Mouse (Mus musculus) forebrain, embryonic 15.5 days (tissue): Measurements from ENCODE around the gene Lta. TPM values are rescaled to one million over a fixed set of nuclear protein-coding genes. Genes with fewer than 3 reads are reported as not detected.

Experiments used
- ATAC-seq: fragments of 200-750 bp; cut with Nextera tagmentation; replicated peaks from 2 replicates; pipeline ENCODE4 v1.8.0; 2017; ENCODE audit warnings: mild to moderate bottlenecking, moderate TSS enrichment, moderate library complexity
- H3K27ac ChIP-seq: fragments of 300-500 bp; sonication (generic); replicated peaks from 2 replicates; pipeline ENCODE4 v1.5.1; 2015; ENCODE audit warnings: mild to moderate bottlenecking, inconsistent platforms
- H3K27me3 ChIP-seq: fragments of 300-500 bp; sonication (generic); 2 replicates; pipeline ENCODE4 v1.6.1; 2015; ENCODE audit warnings: inconsistent platforms
- H3K36me3 ChIP-seq: fragments of 300-500 bp; sonication (generic); 2 replicates; pipeline ENCODE4 v1.6.1; 2015; ENCODE audit warnings: mild to moderate bottlenecking, inconsistent platforms
- H3K4me1 ChIP-seq: fragments of 300-500 bp; sonication (generic); 2 replicates; pipeline ENCODE4 v1.6.1; 2015; ENCODE audit warnings: inconsistent platforms
- H3K4me2 ChIP-seq: fragments of 300-500 bp; sonication (generic); replicated peaks from 2 replicates; pipeline ENCODE4 v1.6.1; 2015; ENCODE audit warnings: mild to moderate bottlenecking, inconsistent platforms
- H3K4me3 ChIP-seq: fragments of 300-500 bp; sonication (generic); 2 replicates; pipeline ENCODE4 v1.5.1; 2015; ENCODE audit warnings: mild to moderate bottlenecking, inconsistent platforms
- H3K9ac ChIP-seq: fragments of 300-500 bp; sonication (generic); replicated peaks from 2 replicates; pipeline ENCODE4 v1.6.1; 2015; ENCODE audit warnings: mild to moderate bottlenecking, inconsistent platforms
- H3K9me3 ChIP-seq: fragments of 300-500 bp; sonication (generic); 2 replicates; pipeline ENCODE4 v1.6.1; 2016; ENCODE audit warnings: inconsistent platforms
- WGBS: fragments of 180-500 bp; shearing (Covaris S2); methylation state at CpG from one replicate; pipeline ENCODE4 v1.1.7; 2015; ENCODE audit warnings: mixed read lengths; 5-methylcytosine and 5-hydroxymethylcytosine counted together
- polyA plus RNA-seq: library from polyadenylated mRNA; unstranded; fragments of >200 nt; fragmentation: Nextera tagmentation; extraction: Ambion mirVana; gene quantifications from 2 replicates; pipeline ENCODE4 v1.2.1, GENCODE M21; 2015

Gene Lta
- polyA plus RNA-seq, 1 experiment from 2014 or later = 0.36 TPM

DNA sequence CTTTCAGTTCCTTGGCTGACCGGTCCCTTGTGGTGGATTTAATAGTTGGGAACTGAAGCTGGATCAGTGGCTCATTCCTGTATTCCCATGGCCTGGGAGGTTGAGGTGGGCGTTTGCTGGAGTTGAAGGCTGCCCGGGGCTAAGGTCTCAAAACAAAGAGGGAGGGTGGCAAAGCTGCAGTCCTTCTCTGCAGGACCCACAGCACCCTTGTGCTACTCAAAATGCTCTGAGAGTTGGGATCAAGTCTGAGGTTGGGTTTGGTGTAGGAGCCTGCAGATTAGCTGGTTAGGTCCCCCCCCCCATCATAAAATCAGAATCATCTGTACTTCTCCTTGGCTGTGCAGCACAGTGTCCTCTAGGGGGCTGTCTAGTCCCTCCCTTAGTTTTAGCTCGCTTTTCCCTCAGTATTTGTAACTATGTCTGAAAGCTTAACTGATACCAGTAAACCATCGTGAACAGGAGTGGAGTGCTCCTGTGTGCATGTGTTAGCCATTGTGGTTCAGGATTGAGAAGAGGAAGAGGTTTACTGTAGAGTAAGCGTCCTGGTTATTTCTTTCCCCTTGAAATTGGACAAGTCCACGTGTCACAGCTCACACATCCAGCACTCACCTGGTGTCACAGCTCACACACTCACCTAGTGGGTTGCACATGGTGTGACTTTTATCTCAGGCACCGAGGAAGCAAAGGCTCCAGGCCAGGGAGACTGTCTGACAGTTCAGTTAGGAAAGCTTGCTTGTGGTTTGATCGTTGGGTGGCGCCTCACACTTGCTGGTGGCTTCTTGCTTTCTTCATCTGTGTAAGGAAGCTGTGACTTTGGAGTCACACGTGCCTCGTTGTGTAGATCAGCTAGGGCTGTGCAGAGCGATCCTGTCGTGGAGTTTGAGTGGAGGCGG, 40.8 kb upstream of the Lta start:
- peak overlapping the region; percentile 37; the same call in 1 of the 2 replicates for H3K9ac ChIP-seq
- H3K27me3 ChIP-seq = no peaks in the 10 kb centered on the region
- peaks cover 76% of the 10 kb centered on the region for H3K36me3 ChIP-seq
- peaks cover 43% of the 10 kb centered on the region for H3K4me1 ChIP-seq
- H3K4me2 ChIP-seq = peak overlapping the region; percentile 81
- no peaks in the 10 kb centered on the region for H3K9me3 ChIP-seq
- H3K4me3 ChIP-seq = peak overlapping the region; percentile 80
- 0 out of 2 replicates have a peak overlapping the region, but pooled peaks have one; percentile 24 for H3K27ac ChIP-seq
- WGBS = 80% methylated on average over 15 of the region's 15 CpGs
- no peak for ATAC-seq

GRCm38 (mm10) chr17:35244999-35245398, 39.8 kb upstream of the Lta start:
- peaks cover 66% of the 10 kb centered on the region for H3K36me3 ChIP-seq
- H3K4me3 ChIP-seq = peak overlapping the region; percentile 80
- peak overlapping the region; percentile 99 for H3K9ac ChIP-seq
- ATAC-seq = no peak
- H3K27ac ChIP-seq = peak overlapping the region; percentile 0; the same call in 1 of the 2 replicates
- no peaks in the 10 kb centered on the region for H3K27me3 ChIP-seq
- peak overlapping the region; percentile 81 for H3K4me2 ChIP-seq
- WGBS = 76% methylated on average over 2 of the region's 2 CpGs
- H3K9me3 ChIP-seq = no peaks in the 10 kb centered on the region
- H3K4me1 ChIP-seq = peaks cover 52% of the 10 kb centered on the region

DNA sequence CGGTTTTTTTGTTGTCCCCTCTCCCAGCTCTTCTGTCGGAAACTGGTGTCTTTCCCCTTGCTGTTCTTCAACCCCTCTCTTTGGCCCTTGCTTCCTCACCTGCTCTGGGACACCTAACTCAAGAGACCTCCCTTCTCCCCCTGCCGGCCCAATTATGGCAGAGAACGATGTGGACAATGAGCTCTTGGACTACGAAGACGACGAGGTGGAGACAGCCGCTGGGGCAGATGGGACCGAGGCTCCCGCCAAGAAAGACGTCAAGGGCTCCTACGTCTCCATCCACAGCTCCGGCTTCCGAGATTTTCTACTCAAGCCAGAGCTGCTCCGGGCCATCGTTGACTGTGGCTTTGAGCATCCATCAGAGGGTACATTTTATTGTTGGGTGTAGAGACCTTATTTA, 37.9 kb upstream of the Lta start:
- Histone ChIP-seq H3K9me3 (no peaks in the 10 kb centered on the region), H3K4me1 (peaks cover 52% of the 10 kb centered on the region), H3K9ac (peak overlapping the region; percentile 99), H3K36me3 (peaks cover 47% of the 10 kb centered on the region), H3K4me3 (peak overlapping the region; percentile 80), H3K27ac (peak overlapping the region; percentile 97), H3K27me3 (no peaks in the 10 kb centered on the region), H3K4me2 (peak overlapping the region; percentile 81)
- no peak; the same call in 1 of the 2 replicates for ATAC-seq
- 3% methylated on average over 16 of the region's 16 CpGs for WGBS

DNA sequence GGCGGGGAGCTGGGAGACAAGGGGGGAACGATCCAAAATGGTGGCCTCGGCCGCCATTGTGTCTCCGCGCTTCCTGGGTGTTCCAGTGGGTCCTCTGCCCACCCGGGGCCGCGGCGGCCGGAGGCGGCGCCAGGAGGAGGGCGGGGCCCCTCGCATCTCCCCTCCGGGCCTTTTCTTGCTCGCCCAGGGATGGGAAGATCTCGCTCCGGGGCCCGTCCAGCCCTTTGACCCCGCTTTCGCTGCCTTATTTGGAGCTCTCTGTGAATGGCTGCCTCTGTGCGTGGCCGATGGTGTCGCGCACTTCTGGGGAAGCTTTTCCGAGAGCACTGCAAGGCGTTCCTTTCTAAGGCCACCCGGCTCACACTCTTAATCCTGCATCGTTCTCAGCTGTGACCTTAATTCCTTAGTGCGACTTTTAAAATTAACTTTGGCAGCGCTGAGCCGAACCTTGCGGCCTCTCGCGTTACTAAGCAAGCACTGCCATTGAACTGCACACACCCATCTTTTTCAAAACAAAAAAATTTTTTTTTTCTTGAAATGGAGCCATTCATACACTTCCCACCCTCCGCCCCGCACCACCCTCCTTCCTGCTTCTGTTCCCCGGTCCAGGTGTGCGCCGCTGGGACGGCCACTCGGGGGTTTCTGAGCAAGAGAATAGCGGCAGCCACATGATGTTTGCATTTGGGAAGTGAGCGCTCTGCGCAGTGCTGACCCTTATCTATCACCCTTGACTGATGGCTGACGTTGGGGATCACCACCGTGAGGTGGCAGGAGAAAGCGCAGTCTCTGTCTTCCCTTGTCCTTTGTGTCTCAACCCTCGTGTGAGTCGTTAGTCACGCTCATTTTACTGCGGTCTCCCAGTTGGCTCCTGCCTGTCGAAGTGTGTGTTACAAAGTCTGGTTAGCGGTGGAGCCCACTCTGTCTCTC, 37.1 kb upstream of the Lta start:
- Histone ChIP-seq H3K9me3 (no peaks in the 10 kb centered on the region), H3K4me1 (peaks cover 50% of the 10 kb centered on the region), H3K36me3 (peaks cover 39% of the 10 kb centered on the region), H3K4me2 (peak overlapping the region; percentile 81), H3K4me3 (peak overlapping the region; percentile 80), H3K27me3 (no peaks in the 10 kb centered on the region), H3K27ac (peak overlapping the region; percentile 97), H3K9ac (peak overlapping the region; percentile 99)
- ATAC-seq = peak; percentile 38
- WGBS = under 1% methylated on average over 55 of the region's 55 CpGs

DNA sequence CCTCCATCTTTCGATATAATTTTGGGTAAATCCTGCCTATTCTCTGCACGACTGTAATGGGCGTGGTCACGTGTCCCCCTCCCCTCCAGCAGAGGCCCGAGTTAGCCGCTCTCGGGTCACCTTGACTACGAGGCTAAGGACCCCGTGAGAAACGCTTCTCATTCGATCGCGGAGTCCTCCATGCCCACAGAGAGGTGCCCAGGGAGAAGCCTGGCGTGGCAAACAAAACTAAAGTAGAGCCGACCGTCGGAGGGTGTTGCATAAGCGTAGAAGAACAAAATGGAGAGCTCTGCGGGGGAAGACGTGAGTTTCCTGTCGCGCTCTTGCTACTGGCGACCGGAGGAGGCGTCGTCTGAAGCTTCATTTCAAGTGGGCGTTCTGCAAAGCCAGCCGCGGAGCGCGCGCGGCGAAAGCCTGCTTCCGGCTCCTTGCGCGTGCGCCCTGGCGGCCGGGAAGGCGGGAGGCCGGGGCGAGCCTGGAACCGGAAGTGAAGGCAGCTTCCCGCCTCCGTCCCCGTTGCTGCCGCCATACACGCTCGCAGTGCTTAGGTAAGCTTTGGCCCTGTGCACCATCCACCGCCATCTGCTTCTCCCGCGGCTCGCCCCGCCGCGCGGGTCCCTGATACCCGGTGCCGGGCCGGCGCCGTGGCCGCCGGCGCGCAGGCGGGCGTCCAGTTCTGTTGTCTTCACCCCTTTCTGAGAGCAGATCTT, 36.3 kb upstream of the Lta start, which contains the start of gene Ddx39b:
Gene Ddx39b, plus strand, starts transcription at position 442 of the 710 bp plus-strand sequence.
- Histone ChIP-seq H3K9ac (peak within 1 kb of the TSS; percentile 99), H3K4me2 (peak within 1 kb of the TSS; percentile 81), H3K36me3 (peaks cover 31% of the 10 kb centered on the region), H3K27ac (peak within 1 kb of the TSS; percentile 97), H3K4me1 (peaks cover 50% of the 10 kb centered on the region), H3K27me3 (no peaks in the 10 kb centered on the region), H3K9me3 (no peaks in the 10 kb centered on the region), H3K4me3 (peak within 1 kb of the TSS; percentile 80)
- WGBS = under 1% methylated on average over 69 of the region's 69 CpGs
- peak; percentile 91 for ATAC-seq

DNA sequence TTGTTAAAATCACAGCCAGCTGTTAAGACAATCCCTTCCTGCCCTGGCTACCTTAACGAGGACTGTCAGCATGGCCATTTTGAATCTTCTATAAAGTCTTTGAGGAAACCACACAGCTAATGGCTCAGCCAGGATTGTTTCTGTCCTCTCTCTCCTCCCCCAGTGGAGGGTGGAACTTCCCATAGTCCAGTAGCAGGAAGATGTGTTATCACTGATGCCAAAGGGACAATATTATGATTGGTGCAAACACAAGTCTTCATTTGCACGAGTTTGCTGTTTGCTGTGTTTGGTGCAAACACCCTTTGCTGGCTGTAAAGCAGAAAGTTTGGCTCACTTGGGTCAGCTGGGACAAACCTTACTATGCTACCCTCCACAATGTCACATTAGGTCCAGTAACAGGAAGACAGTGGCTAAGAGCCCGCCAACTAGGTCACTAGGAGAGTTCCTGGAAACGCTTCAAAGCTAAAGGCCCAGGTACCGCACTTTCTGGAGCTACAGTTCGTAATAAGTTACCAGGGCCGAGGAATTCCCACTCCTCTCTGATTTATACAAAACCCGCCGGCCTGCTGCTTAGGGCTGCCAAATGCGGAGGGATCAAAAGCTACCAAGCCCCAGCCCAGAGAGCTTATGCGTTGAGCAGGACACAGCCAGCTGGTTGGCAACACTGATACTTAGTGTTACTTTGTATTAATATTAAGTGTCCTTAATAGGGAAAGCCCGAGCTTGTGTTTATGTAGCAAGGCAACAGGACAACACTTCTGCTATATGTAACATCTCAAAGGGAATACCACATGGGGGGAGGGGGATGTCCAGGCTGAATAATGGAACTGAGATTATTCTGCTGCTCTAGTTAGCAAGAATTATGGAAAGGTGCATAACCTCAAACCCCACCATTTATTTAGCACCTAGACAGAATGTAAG, 35.5 kb upstream of the Lta start:
- peak; percentile 5 for ATAC-seq
- WGBS = 23% methylated on average over 12 of the region's 12 CpGs

GRCm38 (mm10) chr17:35239700-35240099, 34.5 kb upstream of the Lta start:
- H3K4me3 ChIP-seq = no peak overlapping the region
- H3K27me3 ChIP-seq = no peaks in the 10 kb centered on the region
- ATAC-seq = no peak
- peaks cover 38% of the 10 kb centered on the region for H3K4me1 ChIP-seq
- no peaks in the 10 kb centered on the region for H3K9me3 ChIP-seq
- H3K9ac ChIP-seq = no peak overlapping the region
- WGBS = 80% methylated on average over 5 of the region's 5 CpGs
- H3K27ac ChIP-seq = no peak overlapping the region
- no peak overlapping the region for H3K4me2 ChIP-seq
- peaks cover 14% of the 10 kb centered on the region for H3K36me3 ChIP-seq

More for the DNA sequence above, 35.5 kb upstream of the Lta start:
- H3K27ac ChIP-seq = peak overlapping the region; percentile 97
- peak overlapping the region; percentile 81 for H3K4me2 ChIP-seq
- H3K9ac ChIP-seq = peak overlapping the region; percentile 53
- H3K36me3 ChIP-seq = peaks cover 24% of the 10 kb centered on the region
- H3K4me1 ChIP-seq = peaks cover 42% of the 10 kb centered on the region
- no peaks in the 10 kb centered on the region for H3K27me3 ChIP-seq
- no peaks in the 10 kb centered on the region for H3K9me3 ChIP-seq
- H3K4me3 ChIP-seq = peak overlapping the region; percentile 80

- Histone ChIP-seq H3K9me3 (no peaks in the 10 kb centered on the region), H3K36me3 (peaks cover 4% of the 10 kb centered on the region; the same call in 1 of the 2 replicates), H3K4me2 (no peak overlapping the region), H3K9ac (no peak overlapping the region), H3K27me3 (no peaks in the 10 kb centered on the region), H3K27ac (no peak overlapping the region), H3K4me1 (peaks cover 41% of the 10 kb centered on the region), H3K4me3 (no peak overlapping the region)
- WGBS = 89% methylated on average over 12 of the region's 12 CpGs
- ATAC-seq = no peak
Measured at GRCm38 (mm10) chr17:35237504-35237903, 32.4 kb upstream of the Lta start.

DNA sequence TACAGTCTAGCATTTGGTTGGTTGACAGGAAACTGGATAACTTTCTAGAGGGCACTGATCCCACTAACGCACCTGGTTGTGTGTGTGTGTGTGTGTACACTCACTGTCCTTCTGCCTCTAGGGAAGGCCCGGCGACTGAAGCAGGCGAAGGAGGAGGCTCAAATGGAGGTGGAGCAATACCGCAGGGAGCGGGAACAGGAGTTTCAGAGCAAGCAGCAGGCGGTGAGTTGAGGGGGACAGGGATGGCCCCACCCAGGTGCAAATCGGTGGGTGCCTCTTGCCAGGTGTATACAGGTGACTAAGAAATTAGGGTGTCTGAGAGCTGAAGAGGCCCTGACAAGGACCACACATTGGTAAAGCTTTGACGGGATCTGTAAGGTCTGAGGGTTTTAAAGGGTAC, 31.8 kb upstream of the Lta start:
- Histone ChIP-seq H3K9me3 (no peaks in the 10 kb centered on the region), H3K36me3 (peaks cover 4% of the 10 kb centered on the region; the same call in 1 of the 2 replicates), H3K27me3 (no peaks in the 10 kb centered on the region), H3K9ac (peak overlapping the region; percentile 72), H3K4me1 (peaks cover 46% of the 10 kb centered on the region), H3K27ac (peak overlapping the region; percentile 96), H3K4me3 (peak overlapping the region; percentile 56), H3K4me2 (peak overlapping the region; percentile 95)
- no peak for ATAC-seq
- WGBS = 82% methylated on average over 9 of the region's 9 CpGs

DNA sequence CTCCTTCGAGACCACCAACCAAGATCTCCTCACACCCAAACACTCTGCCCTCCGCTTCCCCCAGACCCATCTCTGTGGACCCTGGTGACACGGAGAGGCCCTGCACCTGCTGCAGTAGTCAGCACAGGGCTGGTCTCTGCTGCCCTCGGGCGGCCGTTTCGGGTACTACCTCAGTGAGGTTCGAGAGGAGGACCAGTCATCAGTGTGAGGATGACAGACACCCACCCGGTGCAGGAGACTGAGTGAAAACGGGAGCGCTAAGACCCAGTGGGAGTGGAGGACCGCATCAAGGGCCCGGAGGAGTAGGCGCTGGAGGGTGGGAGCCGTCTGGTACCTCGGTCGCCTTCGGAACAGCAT, 31.2 kb upstream of the Lta start:
- Histone ChIP-seq H3K27ac (peak overlapping the region; percentile 96), H3K9ac (peak overlapping the region; percentile 72), H3K9me3 (no peaks in the 10 kb centered on the region), H3K27me3 (no peaks in the 10 kb centered on the region), H3K4me3 (peak overlapping the region; percentile 56), H3K4me1 (peaks cover 50% of the 10 kb centered on the region), H3K4me2 (peak overlapping the region; percentile 95), H3K36me3 (peaks cover 4% of the 10 kb centered on the region; the same call in 1 of the 2 replicates)
- WGBS = under 1% methylated on average over 18 of the region's 18 CpGs
- ATAC-seq = peak; percentile 81
